Mouse (Mus musculus) MEL (cell line): ENCODE results near the gene Prmt2. TPM values are rescaled to one million over a fixed set of nuclear protein-coding genes. Genes with fewer than 3 reads are reported as not detected.

ENCODE experiments used
- DNase-seq: peaks from one replicate; pipeline ENCODE4 v3.0.0; 2011; ENCODE audit warnings: low read depth, low spot score
- H3K27ac ChIP-seq: 2 replicates; pipeline ENCODE4 v1.5.1; 2012; ENCODE audit warnings: low read depth, mild to moderate bottlenecking, control low read depth, low read length, moderate library complexity; ENCODE audit not compliant: control insufficient read depth
- H3K27me3 ChIP-seq, 2 experiments: fragments of 150-350 bp in 1 of 2; sonication (generic) in 1 of 2; 2 replicates each; pipeline ENCODE4 v1.6.1; 2012; ENCODE audit warnings: low read length in 2 of 2, mild to moderate bottlenecking in 2 of 2, improper control_type of control experiment in 1 of 2, moderate library complexity in 1 of 2; ENCODE audit not compliant: insufficient read depth in 2 of 2, control insufficient read depth in 1 of 2
- H3K36me3 ChIP-seq, 2 experiments: 2 replicates each; pipeline ENCODE4 v1.6.1; 2012 to 2014; ENCODE audit warnings: low read length in 2 of 2, improper control_type of control experiment in 1 of 2, inconsistent platforms in 1 of 2, mild to moderate bottlenecking in 1 of 2; ENCODE audit not compliant: insufficient read depth in 2 of 2, control insufficient read depth in 1 of 2
- H3K4me1 ChIP-seq, 2 experiments: fragments of 150-350 bp in 1 of 2; sonication (generic) in 1 of 2; 2 replicates each; pipeline ENCODE4 v1.6.1; 2012; ENCODE audit warnings: low read length in 2 of 2, improper control_type of control experiment in 1 of 2, mild to moderate bottlenecking in 1 of 2; ENCODE audit not compliant: insufficient read depth in 2 of 2, control insufficient read depth in 1 of 2
- H3K4me3 ChIP-seq, 2 experiments: fragments of 150-350 bp in 1 of 2; sonication (generic) in 1 of 2; 2 replicates each; pipeline ENCODE4 v1.5.1; 2012; ENCODE audit warnings: low read depth in 2 of 2, low read length in 2 of 2, mild to moderate bottlenecking in 2 of 2, moderate library complexity in 2 of 2, control low read depth in 1 of 2, improper control_type of control experiment in 1 of 2; ENCODE audit not compliant: control insufficient read depth in 1 of 2, insufficient read depth in 1 of 2
- H3K79me2 ChIP-seq: 2 replicates; pipeline ENCODE4 v1.6.1; 2012; ENCODE audit warnings: mild to moderate bottlenecking, low read length, moderate library complexity; ENCODE audit not compliant: control insufficient read depth, poor library complexity, insufficient read depth
- H3K9ac ChIP-seq: 2 replicates; pipeline ENCODE4 v1.6.1; 2012; ENCODE audit warnings: low read depth, mild to moderate bottlenecking, control low read depth, low read length, moderate library complexity; ENCODE audit not compliant: control insufficient read depth, poor library complexity, severe bottlenecking
- H3K9me3 ChIP-seq: fragments of 150-350 bp; sonication (generic); replicated peaks from 2 replicates; pipeline ENCODE4 v1.6.1; 2012; ENCODE audit warnings: mild to moderate bottlenecking, low read length, improper control_type of control experiment, moderate library complexity; ENCODE audit not compliant: insufficient read depth
- CHD2 ChIP-seq: IDR thresholded peaks from 2 replicates; pipeline ENCODE4 v1.6.1; 2011; ENCODE audit warnings: low read length, improper control_type of control experiment
- ELF1 ChIP-seq: IDR thresholded peaks from 2 replicates; pipeline ENCODE4 v1.6.1; 2014; ENCODE audit warnings: low read depth, mild to moderate bottlenecking, inconsistent platforms, low read length, improper control_type of control experiment, moderate library complexity
- EP300 ChIP-seq, 2 experiments: IDR thresholded peaks; 2 replicates each; pipeline ENCODE4 v1.6.1; 2011; ENCODE audit warnings: improper control_type of control experiment in 2 of 2, low read length in 2 of 2, low read depth in 1 of 2, mild to moderate bottlenecking in 1 of 2
- GATA1 ChIP-seq: IDR thresholded peaks from 2 replicates; pipeline ENCODE4 v1.6.1; 2011; ENCODE audit warnings: low read depth, low read length, improper control_type of control experiment
- HCFC1 ChIP-seq: IDR thresholded peaks from 2 replicates; pipeline ENCODE4 v1.6.1; 2012; ENCODE audit warnings: low read depth, mild to moderate bottlenecking, inconsistent platforms, low read length, improper control_type of control experiment, moderate library complexity
- JUND ChIP-seq: IDR thresholded peaks from 2 replicates; pipeline ENCODE4 v1.6.1; 2011; ENCODE audit warnings: low read depth, mild to moderate bottlenecking, improper control_type of control experiment, low read length
- KAT2A ChIP-seq: conservative IDR thresholded peaks from 2 replicates; pipeline ENCODE4 v1.6.1; 2012; ENCODE audit warnings: low read depth, low read length, improper control_type of control experiment, inconsistent platforms
- MAFK ChIP-seq: IDR thresholded peaks from 2 replicates; pipeline ENCODE4 v1.6.1; 2011; ENCODE audit warnings: low read depth, mild to moderate bottlenecking, low read length, improper control_type of control experiment, borderline replicate concordance
- MAX ChIP-seq: IDR thresholded peaks from 2 replicates; pipeline ENCODE4 v1.6.1; 2011; ENCODE audit warnings: low read length, improper control_type of control experiment
- MXI1 ChIP-seq: IDR thresholded peaks from 2 replicates; pipeline ENCODE4 v1.6.1; 2011; ENCODE audit warnings: mild to moderate bottlenecking, low read depth, low read length, improper control_type of control experiment
- MYB ChIP-seq: IDR thresholded peaks from 2 replicates; pipeline ENCODE4 v1.6.1; 2011; ENCODE audit warnings: mild to moderate bottlenecking, low read depth, low read length, improper control_type of control experiment
- MYC ChIP-seq: IDR thresholded peaks from 2 replicates; pipeline ENCODE4 v1.6.1; 2011; ENCODE audit warnings: low read depth, mild to moderate bottlenecking, low read length, improper control_type of control experiment, moderate library complexity
- NRF1 ChIP-seq: IDR thresholded peaks from 2 replicates; pipeline ENCODE4 v1.6.1; 2014; ENCODE audit warnings: low read depth, mild to moderate bottlenecking, inconsistent platforms, low read length, improper control_type of control experiment, moderate library complexity; ENCODE audit not compliant: poor library complexity, insufficient read depth, severe bottlenecking
- POLR2A ChIP-seq, 2 experiments: IDR thresholded peaks; 2 replicates each; pipeline ENCODE4 v1.6.1; 2011 to 2012; ENCODE audit warnings: low read length in 2 of 2, mild to moderate bottlenecking in 2 of 2, control low read depth in 1 of 2, improper control_type of control experiment in 1 of 2, low read depth in 1 of 2, moderate library complexity in 1 of 2; ENCODE audit not compliant: control insufficient read depth in 1 of 2, insufficient read depth in 1 of 2, poor library complexity in 1 of 2
- POLR2AphosphoS2 ChIP-seq: IDR thresholded peaks from 2 replicates; pipeline ENCODE4 v1.6.1; 2011; ENCODE audit warnings: low read length, improper control_type of control experiment
- POLR2AphosphoS5 ChIP-seq: IDR thresholded peaks from 2 replicates; pipeline ENCODE4 v1.6.1; 2012; ENCODE audit warnings: low read depth, borderline replicate concordance, mild to moderate bottlenecking, inconsistent platforms, low read length, moderate library complexity, mixed read lengths
- RAD21 ChIP-seq: IDR thresholded peaks from 2 replicates; pipeline ENCODE4 v1.6.1; 2011; ENCODE audit warnings: mild to moderate bottlenecking, low read depth, low read length, improper control_type of control experiment
- RCOR1 ChIP-seq: IDR thresholded peaks from 2 replicates; pipeline ENCODE4 v1.6.1; 2012; ENCODE audit warnings: low read depth, mild to moderate bottlenecking, inconsistent platforms, low read length, improper control_type of control experiment
- SIN3A ChIP-seq: IDR thresholded peaks from 2 replicates; pipeline ENCODE4 v1.6.1; 2012; ENCODE audit warnings: low read length, improper control_type of control experiment, inconsistent platforms
- TAL1 ChIP-seq: IDR thresholded peaks from 2 replicates; pipeline ENCODE4 v1.6.1; 2012; ENCODE audit warnings: mild to moderate bottlenecking, inconsistent platforms, low read length, moderate library complexity, mixed read lengths
- TCF12 ChIP-seq: IDR thresholded peaks from 2 replicates; pipeline ENCODE4 v1.6.1; 2014; ENCODE audit warnings: low read depth, mild to moderate bottlenecking, inconsistent platforms, low read length, improper control_type of control experiment, moderate library complexity
- USF1 ChIP-seq: IDR thresholded peaks from 2 replicates; pipeline ENCODE4 v1.6.1; 2014; ENCODE audit warnings: low read depth, mild to moderate bottlenecking, inconsistent platforms, low read length, improper control_type of control experiment, moderate library complexity
- ZC3H11A ChIP-seq: IDR thresholded peaks from 2 replicates; pipeline ENCODE4 v1.6.1; 2012; ENCODE audit warnings: low read depth, mild to moderate bottlenecking, inconsistent platforms, low read length, improper control_type of control experiment
- polyA plus RNA-seq, 2 experiments: library from polyadenylated mRNA; stranded (reverse) in 1 of 2; unstranded in 1 of 2; fragments of >175 nt in 1 of 2; fragments of >200 nt in 1 of 2; gene quantifications; 2 replicates each; pipeline versions ENCODE4 v1.2.1 to v1.2.4; 2012; ENCODE audit warnings: low replicate concordance in 2 of 2, low read depth in 1 of 2; ENCODE audit not compliant: insufficient read length in 2 of 2, insufficient read depth in 1 of 2, missing spikeins in 1 of 2
- total RNA-seq: library from RNA; depleted of rRNA; stranded (reverse); fragments of 300-350 nt; gene quantifications from 2 replicates; pipeline ENCODE4 v1.2.3, GENCODE M21; 2012

The Prmt2 gene
- total and polyA plus RNA-seq, 3 experiments = 6.7 to 12.6 TPM; not detected in 1

GRCm38 (mm10) chr10:76214161-76214560 lies 23.5 kb downstream of the Prmt2 start:
- Histone ChIP-seq H3K4me1 (no peaks in the 10 kb centered on the region), H3K9me3 (no peaks in the 10 kb centered on the region), H3K27me3 (no peaks in the 10 kb centered on the region), H3K36me3 (no peaks in the 10 kb centered on the region), H3K4me3 (no peak overlapping the region), H3K27ac (no peak overlapping the region), H3K9ac (no peak overlapping the region), H3K79me2 (no peaks in the 10 kb centered on the region)
- no peak for DNase-seq
- TF ChIP-seq GATA1 (no peak), MAX (no peak), MYB (no peak), MYC (no peak), RAD21 (no peak), USF1 (no peak), RCOR1 (no peak), HCFC1 (no peak)

DNA sequence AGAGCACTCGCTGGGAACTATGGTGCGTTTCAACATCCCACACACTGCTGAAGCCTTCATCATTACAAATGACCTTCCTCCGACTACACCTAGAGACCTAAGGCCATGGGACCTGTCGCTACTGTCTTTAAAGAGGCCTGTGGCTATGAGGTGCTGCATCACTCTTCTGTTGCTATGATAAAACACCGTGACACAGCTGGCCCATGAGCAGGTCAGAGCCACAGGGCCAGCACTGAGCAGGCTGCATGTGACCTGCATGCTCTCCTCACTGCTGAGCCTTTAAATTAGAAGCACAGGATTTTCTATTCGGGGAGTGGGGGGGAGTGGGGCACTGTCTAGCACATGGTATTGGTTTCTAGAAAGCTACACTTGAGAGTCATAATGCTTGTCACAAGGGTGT lies 25.5 kb downstream of the Prmt2 start:
- Histone ChIP-seq H3K9me3 (no peaks in the 10 kb centered on the region), H3K4me1 (no peaks in the 10 kb centered on the region), H3K4me3 (no peak overlapping the region), H3K27ac (no peak overlapping the region), H3K36me3 (no peaks in the 10 kb centered on the region)
- DNase-seq = no peak
- TF ChIP-seq SIN3A (no peak), RAD21 (no peak), POLR2AphosphoS2 (no peak)
- TF ChIP-seq, all 39 proteins: peak for 0
- no peaks in the 10 kb centered on the region for H3K79me2 ChIP-seq
- H3K9ac ChIP-seq = no peak overlapping the region
- no peaks in the 10 kb centered on the region for H3K27me3 ChIP-seq

DNA sequence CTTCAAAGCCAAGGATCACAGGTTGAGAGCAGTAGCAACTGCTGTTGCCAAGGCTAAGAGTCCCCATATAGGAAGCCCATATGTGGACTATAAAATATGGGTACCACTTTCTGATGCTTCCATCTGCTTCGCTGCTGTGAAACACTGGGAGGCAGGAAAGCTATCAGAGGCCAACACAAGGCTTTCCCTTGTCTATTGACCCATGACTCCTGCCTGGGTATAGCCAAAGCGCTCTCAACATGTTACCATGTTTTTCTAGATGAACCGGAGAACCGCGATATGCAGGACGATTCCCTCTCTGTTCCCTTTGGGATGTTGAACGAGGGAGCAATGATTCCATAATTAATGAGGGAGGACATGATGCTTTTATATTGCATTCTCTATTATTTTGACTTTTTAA lies 26.9 kb downstream of the Prmt2 start:
- no peaks in the 10 kb centered on the region for H3K9me3 ChIP-seq
- TF ChIP-seq RAD21 (no peak), POLR2AphosphoS5 (no peak), TAL1 (no peak), ZC3H11A (no peak), EP300 (IDR thresholded peaks at IDR 0.05; ENCODE audit: low read depth in 1 of 2, low read length in 2 of 2) (no peak), POLR2A (IDR thresholded peaks at IDR 0.05; ENCODE audit: control insufficient read depth in 1 of 2, insufficient read depth in 1 of 2, low read depth in 1 of 2, low read length in 2 of 2, poor library complexity in 1 of 2) (no peak), MXI1 (no peak), MAFK (no peak), KAT2A (no peak), JUND (no peak), ELF1 (no peak), CHD2 (no peak), NRF1 (no peak), TCF12 (no peak)
- DNase-seq = no peak

More for the DNA sequence above, 26.9 kb downstream of the Prmt2 start:
- Histone ChIP-seq H3K4me3 (no peak overlapping the region), H3K4me1 (no peaks in the 10 kb centered on the region), H3K27me3 (no peaks in the 10 kb centered on the region), H3K79me2 (no peaks in the 10 kb centered on the region), H3K27ac (no peak overlapping the region), H3K36me3 (no peaks in the 10 kb centered on the region), H3K9ac (no peak overlapping the region)
